Mouse (Mus musculus): ENCODE data around the gene Egln2.

Egln2 gene

GRCm38 (mm10) chr7:27166614-27167474 lies at the start of gene Egln2:
Gene Egln2, minus strand, starts transcription at chr7:27166802.
- DNase-seq (ENCODE audit: low spot score in 2 of 2) = peak; percentile 91 to 95

DNA sequence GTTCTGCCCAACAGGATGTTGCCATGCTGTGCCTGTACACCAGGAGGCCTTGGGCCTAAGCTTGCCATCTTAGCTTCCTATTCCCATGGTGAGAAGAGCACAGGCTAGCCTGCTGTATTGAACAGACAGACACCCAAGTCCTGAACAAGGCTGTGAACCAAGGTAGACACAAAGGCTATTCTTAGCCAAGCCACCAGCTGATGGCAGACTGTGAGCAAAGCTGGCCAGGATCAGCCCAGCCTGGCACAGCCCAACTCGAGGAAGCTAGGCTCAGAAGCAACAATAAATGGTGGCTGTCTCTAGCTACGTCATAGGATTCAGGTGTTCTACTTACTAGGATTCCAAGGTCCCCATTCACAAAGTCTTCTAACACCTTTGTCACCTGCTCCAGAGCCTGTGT lies 46.0 kb upstream of the Egln2 start:
- no peak for DNase-seq (ENCODE audit: low spot score in 2 of 2)

- DNase-seq (ENCODE audit: low spot score in 2 of 2) = no peak
Measured at GRCm38 (mm10) chr7:27203730-27204449, 37.3 kb upstream of the Egln2 start.

GRCm38 (mm10) chr7:27198779-27199178 lies 32.2 kb upstream of the Egln2 start:
- DNase-seq (ENCODE audit: low spot score in 2 of 2) = no peak

- DNase-seq (ENCODE audit: low spot score in 2 of 2) = no peak
Measured at GRCm38 (mm10) chr7:27198355-27198754, 31.8 kb upstream of the Egln2 start.

GRCm38 (mm10) chr7:27197634-27198033 lies 31.0 kb upstream of the Egln2 start:
- no peak for DNase-seq (ENCODE audit: low spot score in 2 of 2)

GRCm38 (mm10) chr7:27197136-27197535 lies 30.5 kb upstream of the Egln2 start:
- DNase-seq (ENCODE audit: low spot score in 2 of 2) = no peak

DNA sequence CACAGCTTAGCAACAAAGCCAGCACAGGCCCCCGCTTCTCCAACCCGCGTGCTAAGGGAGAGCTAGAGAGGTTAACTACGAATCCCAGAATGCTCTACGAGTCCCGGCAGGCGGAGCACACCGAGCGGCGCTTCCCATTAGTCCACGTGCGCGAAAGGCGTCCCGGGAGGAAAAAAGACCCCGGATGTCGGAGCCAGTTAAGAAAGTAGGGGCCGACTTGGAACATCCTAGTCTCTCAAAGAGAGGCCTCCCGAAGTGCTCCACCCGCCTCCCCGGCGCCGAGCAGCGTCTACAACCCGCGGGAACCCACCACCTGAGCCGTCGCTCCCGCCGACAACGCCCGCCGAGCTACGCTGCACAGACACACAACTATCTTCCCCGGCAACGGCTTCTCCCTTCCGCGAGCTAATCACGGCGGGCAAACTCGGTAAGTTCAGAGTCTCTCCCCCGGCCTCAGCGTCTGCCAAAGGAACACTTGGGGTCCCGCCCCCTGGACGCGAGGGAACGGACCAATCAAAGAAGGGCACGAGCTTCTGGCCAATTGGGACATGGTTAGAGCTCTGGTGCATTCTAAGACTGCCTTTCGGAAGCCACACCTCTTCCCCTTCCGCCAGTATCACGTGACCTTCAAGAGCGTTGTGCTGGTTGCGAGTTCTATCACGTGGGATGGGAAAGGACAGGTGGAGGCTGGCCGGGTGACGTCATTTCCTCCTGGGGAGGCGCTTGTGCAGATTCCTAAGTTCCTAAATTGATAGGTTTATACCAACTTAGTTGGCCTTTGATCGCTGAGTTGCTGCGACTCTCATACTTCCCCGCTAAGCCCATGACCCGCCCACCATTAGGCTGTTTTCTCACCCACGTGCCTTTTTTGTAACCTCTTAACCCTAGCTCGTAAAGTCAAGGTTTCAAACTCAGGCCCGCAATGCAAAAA lies 29.3 kb upstream of the Egln2 start, which contains the start of the genes BC024978 and Snrpa:
Gene BC024978 (plus strand): TSS at position 101 of the 931 bp plus-strand sequence.
Gene Snrpa (minus strand): TSS at position 591 of the 931 bp plus-strand sequence.
- DNase-seq (ENCODE audit: low spot score in 2 of 2) = peak; percentile 86 to 97

GRCm38 (mm10) chr7:27193731-27194130 lies 27.1 kb upstream of the Egln2 start:
- DNase-seq (ENCODE audit: low spot score in 2 of 2) = no peak

- no peak for DNase-seq (ENCODE audit: low spot score in 2 of 2)
Measured at GRCm38 (mm10) chr7:27192434-27192833, 25.8 kb upstream of the Egln2 start.

- DNase-seq (ENCODE audit: low spot score in 2 of 2) = no peak
Measured at GRCm38 (mm10) chr7:27189271-27189931, 22.8 kb upstream of the Egln2 start.

GRCm38 (mm10) chr7:27185986-27186385 lies 19.4 kb upstream of the Egln2 start:
- no peak for DNase-seq (ENCODE audit: low spot score in 2 of 2)

DNA sequence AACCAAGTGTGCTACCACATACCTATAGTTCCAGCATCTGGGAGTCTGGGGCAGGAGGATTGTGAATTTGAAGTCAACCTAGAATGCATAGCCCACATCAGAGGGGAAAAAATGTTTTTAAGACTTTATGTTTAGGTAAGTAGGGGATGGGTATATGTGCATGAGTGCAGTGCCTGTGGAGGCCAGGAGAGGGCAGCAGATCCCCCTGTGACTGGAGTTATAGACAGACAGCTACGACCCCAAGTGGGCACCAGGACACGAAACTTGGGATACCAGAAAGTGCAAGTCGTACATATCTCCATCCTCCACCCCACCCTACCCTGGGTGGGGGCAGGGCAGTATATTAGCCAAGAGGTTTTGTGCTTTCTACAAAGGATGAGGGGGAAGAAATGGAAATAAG lies 18.4 kb upstream of the Egln2 start:
- no peak for DNase-seq (ENCODE audit: low spot score in 2 of 2)

DNA sequence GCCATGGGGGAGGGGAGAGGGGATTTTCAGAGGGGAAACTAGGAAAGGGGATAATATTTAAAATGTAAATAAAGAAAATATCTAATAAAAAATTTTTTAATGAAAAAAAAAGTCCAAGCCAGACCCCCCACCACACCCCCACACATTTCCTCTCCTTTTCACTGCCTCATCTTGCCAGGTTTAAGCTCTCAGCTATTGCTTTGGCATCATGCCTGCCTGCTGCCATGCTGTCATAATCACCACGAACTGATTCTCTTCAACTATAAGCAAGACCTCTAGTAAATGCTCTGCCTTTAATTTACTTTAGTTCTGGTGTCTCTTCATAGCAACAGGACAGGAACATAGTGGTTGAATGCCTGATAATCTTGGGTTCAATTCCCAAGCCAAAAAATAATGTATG lies 15.9 kb upstream of the Egln2 start:
- DNase-seq (ENCODE audit: low spot score in 2 of 2) = no peak

GRCm38 (mm10) chr7:27180837-27181695 lies 14.5 kb upstream of the Egln2 start, which contains the start of the genes Gm21983 and Mia:
Gene Gm21983, minus strand, starts transcription at chr7:27181086.
Gene Mia, minus strand, starts transcription at chr7:27181157.
- DNase-seq (ENCODE audit: low spot score in 2 of 2) = no peak

GRCm38 (mm10) chr7:27180036-27180435 lies 13.4 kb upstream of the Egln2 start:
- no peak for DNase-seq (ENCODE audit: low spot score in 2 of 2)

- no peak for DNase-seq (ENCODE audit: low spot score in 2 of 2)
Measured at GRCm38 (mm10) chr7:27179217-27179918, 12.8 kb upstream of the Egln2 start.

- DNase-seq (ENCODE audit: low spot score in 2 of 2) = peak; percentile 98 to 99
Measured at GRCm38 (mm10) chr7:27178324-27179216, 12.0 kb upstream of the Egln2 start, which contains the start of gene Rab4b. Gene Rab4b, minus strand, starts transcription at chr7:27178896.
